Mouse (Mus musculus): ENCODE measurements around the gene Tcp11l2. TPM values are rescaled to one million over a fixed set of nuclear protein-coding genes. Genes with fewer than 3 reads are reported as not detected.

Gene Tcp11l2
- total and polyA plus RNA-seq, 2 experiments from 2014 or later: 10.5 to 15.0 TPM

DNA sequence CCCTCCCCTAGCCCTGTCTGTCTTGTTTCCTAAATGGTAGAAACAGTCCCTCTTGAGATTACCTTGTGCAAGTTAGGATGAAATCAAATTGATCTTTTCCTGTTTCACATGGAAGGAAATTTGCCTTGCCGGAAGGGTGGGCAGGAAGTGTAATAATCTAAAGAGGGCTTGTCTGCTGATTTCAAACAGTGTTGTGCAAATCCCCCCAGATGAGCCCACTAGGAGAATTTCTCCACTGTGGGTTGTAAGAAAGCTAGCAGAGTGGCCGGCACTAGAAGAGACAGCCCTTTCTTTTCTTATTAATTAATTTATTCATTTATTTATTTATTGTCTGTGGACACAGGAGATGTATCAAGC lies 8.8 kb downstream of the Tcp11l2 start:
- Histone ChIP-seq H3K27ac (ENCODE audit: low read depth, low read length) (no peak overlapping the region), H3K4me1 (ENCODE audit: insufficient read depth, low read length) (no peaks in the 10 kb centered on the region), H3K4me2 (ENCODE audit: low read depth, low read length, poor library complexity, severe bottlenecking) (no peak overlapping the region), H3K27me3 (ENCODE audit: insufficient read depth, low read length) (no peaks in the 10 kb centered on the region), H3K9me3 (ENCODE audit: low read length) (no peaks in the 10 kb centered on the region), H3K4me3 (ENCODE audit: low read depth, low read length) (no peak overlapping the region), H3K36me3 (ENCODE audit: insufficient read depth, low read length) (no peaks in the 10 kb centered on the region), H3K9ac (replicated peaks; ENCODE audit: low read length, poor library complexity, severe bottlenecking) (no peak overlapping the region)
- no peak for DNase-seq (ENCODE audit: low spot score)
- no peak for ATAC-seq (ENCODE audit: low FRiP score)
- no peak for TF ChIP-seq CTCF (IDR thresholded peaks at IDR 0.05)
- 84% methylated on average over 2 of the region's 2 CpGs for whole genome bisulfite sequencing

DNA sequence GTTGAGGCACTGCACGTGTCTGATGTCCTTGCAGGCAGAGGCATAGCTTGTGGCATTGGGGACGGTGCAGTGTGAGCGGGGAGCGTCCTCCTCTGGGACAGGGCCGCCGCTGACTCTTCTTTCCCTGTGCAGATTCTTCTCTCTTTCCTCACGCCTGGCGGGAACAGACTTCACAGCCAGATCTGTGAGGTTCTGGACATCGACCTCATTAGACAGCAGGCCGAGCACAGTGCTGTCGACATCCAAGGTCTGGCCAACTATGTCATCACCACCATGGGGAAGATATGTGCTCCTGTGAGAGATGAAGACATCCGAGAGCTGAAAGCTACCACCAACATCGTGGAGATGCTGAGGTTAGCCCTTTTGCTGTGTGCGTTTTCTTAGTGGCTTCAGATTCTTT lies 14.5 kb downstream of the Tcp11l2 start:
- TF ChIP-seq CTCF (IDR thresholded peaks at IDR 0.05): no peak
- DNase-seq (ENCODE audit: low spot score): no peak
- peaks cover 19% of the 10 kb centered on the region for H3K36me3 ChIP-seq (ENCODE audit: insufficient read depth, low read length)
- no peak for ATAC-seq (ENCODE audit: low FRiP score)
- no peaks in the 10 kb centered on the region for H3K9me3 ChIP-seq (ENCODE audit: low read length)
- H3K27ac ChIP-seq (ENCODE audit: low read depth, low read length): no peak overlapping the region
- no peak overlapping the region for H3K4me2 ChIP-seq (ENCODE audit: low read depth, low read length, poor library complexity, severe bottlenecking)
- 83% methylated on average over 14 of the region's 14 CpGs for WGBS
- no peaks in the 10 kb centered on the region for H3K27me3 ChIP-seq (ENCODE audit: insufficient read depth, low read length)
- H3K4me1 ChIP-seq (ENCODE audit: insufficient read depth, low read length): no peaks in the 10 kb centered on the region
- no peak overlapping the region for H3K9ac ChIP-seq (replicated peaks; ENCODE audit: low read length, poor library complexity, severe bottlenecking)
- H3K4me3 ChIP-seq (ENCODE audit: low read depth, low read length): no peak overlapping the region

- Histone ChIP-seq H3K9me3 (ENCODE audit: low read length) (no peaks in the 10 kb centered on the region), H3K27ac (ENCODE audit: low read depth, low read length) (no peak overlapping the region), H3K4me1 (ENCODE audit: insufficient read depth, low read length) (no peaks in the 10 kb centered on the region), H3K9ac (replicated peaks; ENCODE audit: low read length, poor library complexity, severe bottlenecking) (no peak overlapping the region), H3K36me3 (ENCODE audit: insufficient read depth, low read length) (peaks cover 19% of the 10 kb centered on the region), H3K4me3 (ENCODE audit: low read depth, low read length) (no peak overlapping the region), H3K4me2 (ENCODE audit: low read depth, low read length, poor library complexity, severe bottlenecking) (no peak overlapping the region), H3K27me3 (ENCODE audit: insufficient read depth, low read length) (no peaks in the 10 kb centered on the region)
- 88% methylated on average over 2 of the region's 2 CpGs for WGBS
- DNase-seq (ENCODE audit: low spot score) (no peak), ATAC-seq (ENCODE audit: low FRiP score) (no peak)
- TF ChIP-seq CTCF (IDR thresholded peaks at IDR 0.05): no peak
Measured at GRCm38 (mm10) chr10:84591640-84592148, 15.3 kb downstream of the Tcp11l2 start.

GRCm38 (mm10) chr10:84592745-84593144 lies 16.3 kb downstream of the Tcp11l2 start:
- 51% methylated on average over 3 of the region's 3 CpGs for WGBS
- Histone ChIP-seq H3K4me2 (ENCODE audit: low read depth, low read length, poor library complexity, severe bottlenecking) (no peak overlapping the region), H3K27me3 (ENCODE audit: insufficient read depth, low read length) (no peaks in the 10 kb centered on the region), H3K9me3 (ENCODE audit: low read length) (no peaks in the 10 kb centered on the region), H3K36me3 (ENCODE audit: insufficient read depth, low read length) (peaks cover 19% of the 10 kb centered on the region), H3K27ac (ENCODE audit: low read depth, low read length) (no peak overlapping the region), H3K4me1 (ENCODE audit: insufficient read depth, low read length) (no peaks in the 10 kb centered on the region), H3K9ac (replicated peaks; ENCODE audit: low read length, poor library complexity, severe bottlenecking) (no peak overlapping the region), H3K4me3 (ENCODE audit: low read depth, low read length) (no peak overlapping the region)
- no peak for TF ChIP-seq CTCF (IDR thresholded peaks at IDR 0.05)
- DNase-seq (ENCODE audit: low spot score) (no peak), ATAC-seq (ENCODE audit: low FRiP score) (no peak)

DNA sequence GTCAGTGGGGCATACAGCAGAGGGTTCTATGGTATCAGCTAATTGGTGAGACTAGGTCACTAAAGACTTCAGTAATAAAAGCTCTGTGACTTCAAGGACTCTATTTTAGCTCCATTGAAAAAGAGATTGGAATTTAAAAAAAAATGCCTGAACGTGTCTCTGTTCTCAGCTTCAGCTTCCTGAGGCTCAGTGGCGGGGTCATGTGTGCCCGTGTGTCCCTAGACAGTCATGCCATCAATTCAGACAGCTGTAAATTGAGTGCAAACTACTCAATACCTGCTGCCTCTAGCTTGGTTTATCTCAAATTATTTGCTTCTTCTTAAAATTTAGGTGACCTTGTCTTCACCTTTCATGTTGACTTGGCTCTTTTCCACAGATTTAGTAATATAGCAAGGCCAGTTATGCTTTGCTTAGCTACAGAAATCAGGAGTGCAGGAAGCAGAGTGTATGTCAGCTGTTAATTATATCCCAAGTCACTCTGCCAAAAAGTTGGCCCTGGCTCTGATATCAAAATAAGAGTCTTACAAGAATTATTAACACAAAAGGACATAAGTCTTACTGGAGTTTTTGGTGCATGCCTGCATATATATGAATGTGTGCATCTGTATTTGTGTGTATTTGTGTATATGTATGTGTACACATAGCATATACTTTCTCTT lies 20.8 kb downstream of the Tcp11l2 start:
- DNase-seq (ENCODE audit: low spot score) (peak; percentile 17), ATAC-seq (ENCODE audit: low FRiP score) (no peak)
- H3K4me2 ChIP-seq (ENCODE audit: low read depth, low read length, poor library complexity, severe bottlenecking): no peak overlapping the region

GRCm38 (mm10) chr10:84598172-84598571 lies 21.7 kb downstream of the Tcp11l2 start:
- no peak overlapping the region for H3K27ac ChIP-seq (ENCODE audit: low read depth, low read length)
- ATAC-seq (ENCODE audit: low FRiP score): no peak
- peaks cover 5% of the 10 kb centered on the region; the same call in 1 of the 2 replicates for H3K36me3 ChIP-seq (ENCODE audit: insufficient read depth, low read length)
- no peaks in the 10 kb centered on the region for H3K27me3 ChIP-seq (ENCODE audit: insufficient read depth, low read length)
- no peaks in the 10 kb centered on the region for H3K9me3 ChIP-seq (ENCODE audit: low read length)
- H3K4me2 ChIP-seq (ENCODE audit: low read depth, low read length, poor library complexity, severe bottlenecking): no peak overlapping the region
- H3K9ac ChIP-seq (replicated peaks; ENCODE audit: low read length, poor library complexity, severe bottlenecking): no peak overlapping the region
- no peak for DNase-seq (ENCODE audit: low spot score)
- H3K4me3 ChIP-seq (ENCODE audit: low read depth, low read length): no peak overlapping the region
- H3K4me1 ChIP-seq (ENCODE audit: insufficient read depth, low read length): no peaks in the 10 kb centered on the region
- peak; percentile 41 for TF ChIP-seq CTCF (IDR thresholded peaks at IDR 0.05)
- 52% methylated on average over 1 of the region's 1 CpGs for WGBS

More for the DNA sequence above, 20.8 kb downstream of the Tcp11l2 start:
- Histone ChIP-seq H3K9ac (replicated peaks; ENCODE audit: low read length, poor library complexity, severe bottlenecking) (no peak overlapping the region), H3K4me3 (ENCODE audit: low read depth, low read length) (no peak overlapping the region), H3K4me1 (ENCODE audit: insufficient read depth, low read length) (no peaks in the 10 kb centered on the region), H3K9me3 (ENCODE audit: low read length) (no peaks in the 10 kb centered on the region), H3K27ac (ENCODE audit: low read depth, low read length) (no peak overlapping the region), H3K27me3 (ENCODE audit: insufficient read depth, low read length) (no peaks in the 10 kb centered on the region), H3K36me3 (ENCODE audit: insufficient read depth, low read length) (peaks cover 10% of the 10 kb centered on the region; the same call in 1 of the 2 replicates)
- 66% methylated on average over 3 of the region's 3 CpGs for WGBS
- TF ChIP-seq CTCF (IDR thresholded peaks at IDR 0.05): no peak

All from midbrain, postnatal 0 days (tissue).